Comparison of ENCODE assay signal across 21 mouse cellular contexts in genomic region chr1:164132609-164133008, GRCm38 (mm10). TPM values are rescaled to one million over a fixed set of nuclear protein-coding genes. Genes with fewer than 3 reads are reported as not detected.
"Had no signal": no experiment of that assay in that cellular context is flagged by ENCODE, and none has a peak within 500 bp of the region (broad histone marks: within the 10 kb centered on the region; RNA-seq: fewer than 3 reads in every experiment).

No protein-coding gene starts in this region.

- H3K4me2 ChIP-seq: limb, embryonic 13.5 days; liver, embryonic 12.5 days; liver, embryonic 15.5 days; midbrain, embryonic 12.5 days; neural tube, embryonic 13.5 days had no signal

- H3K27me3 ChIP-seq: limb, embryonic 13.5 days; liver, embryonic 12.5 days; liver, embryonic 15.5 days; midbrain, embryonic 12.5 days; neural tube, embryonic 13.5 days had no signal

- ATAC-seq: liver, embryonic 12.5 days; midbrain, embryonic 16.5 days had no signal

- DNase-seq: kidney, adult 2 months; kidney, postnatal 25 days; layer of hippocampus, adult 9-11 months; liver; lung, adult 18-20 months; lung, postnatal 4 days; retina, postnatal 1 day; right cerebral cortex, postnatal 25 days; spleen, adult 18-20 months; thymus, adult 18-20 months; thymus, postnatal 36 days had no signal

- H3K27ac ChIP-seq: kidney, postnatal 0 days; layer of hippocampus, adult 2 months; limb, embryonic 10.5 days; limb, embryonic 13.5 days; liver, embryonic 12.5 days; liver, embryonic 15.5 days; midbrain, embryonic 12.5 days; neural tube, embryonic 13.5 days had no signal

- H3K9ac ChIP-seq: limb, embryonic 13.5 days; liver, embryonic 12.5 days; liver, embryonic 15.5 days; midbrain, embryonic 12.5 days; neural tube, embryonic 13.5 days had no signal

- H3K4me3 ChIP-seq: layer of hippocampus, adult 2 months; limb, embryonic 10.5 days; limb, embryonic 13.5 days; liver, embryonic 12.5 days; liver, embryonic 15.5 days; midbrain, embryonic 12.5 days; myocyte; neural tube, embryonic 13.5 days had no signal

- H3K9me3 ChIP-seq: limb, embryonic 10.5 days; limb, embryonic 13.5 days; liver, embryonic 12.5 days; midbrain, embryonic 12.5 days; neural tube, embryonic 13.5 days had no signal

- H3K36me3 ChIP-seq: limb, embryonic 10.5 days; limb, embryonic 13.5 days; liver, embryonic 12.5 days; liver, embryonic 15.5 days; midbrain, embryonic 12.5 days; neural tube, embryonic 13.5 days had no signal

- H3K4me1 ChIP-seq: limb, embryonic 10.5 days; limb, embryonic 13.5 days; liver, embryonic 12.5 days; liver, embryonic 15.5 days; midbrain, embryonic 12.5 days; neural tube, embryonic 13.5 days had no signal

RNA-seq across cellular contexts. Expression of gene Selp, which starts 17.5 kb away (rescaled TPM):
- polyA plus RNA-seq: limb, embryonic 13.5 days; midbrain, embryonic 12.5 days; midbrain, embryonic 16.5 days; neural tube, embryonic 13.5 days had no signal
